Mouse (Mus musculus) gastrocnemius, adult 2 months (tissue): ENCODE data around the gene Ero1l. TPM values are rescaled to one million over a fixed set of nuclear protein-coding genes. Genes with fewer than 3 reads are reported as not detected.

Experiments
- DNase-seq: peaks from one replicate; pipeline ENCODE4 v3.0.0; 2022
- H3K27ac ChIP-seq: fragments of 200-600 bp; 2 replicates; pipeline ENCODE4 v1.8.1; 2022; ENCODE audit warnings: mild to moderate bottlenecking
- H3K4me3 ChIP-seq: fragments of 200-600 bp; 2 replicates; pipeline ENCODE4 v1.8.1; 2022; ENCODE audit warnings: mild to moderate bottlenecking, moderate library complexity
- CTCF ChIP-seq: fragments of 200-600 bp; IDR thresholded peaks from 2 replicates; pipeline ENCODE4 v1.8.1; 2022; ENCODE audit warnings: antibody characterized with exemption, mild to moderate bottlenecking, moderate library complexity
- intact Hi-C: fragments of 180-260 bp; cut with DNase I; formaldehyde crosslinking; loops from one replicate; pipeline ENCODE4 v1.15.1; 2025
- total RNA-seq, 2 experiments: library from RNA; stranded (reverse); gene quantifications; 2 replicates each; pipeline ENCODE4 v1.2.3; 2021

The Ero1l gene
- total RNA-seq, 2 experiments from 2014 or later = 5.2 to 6.9 TPM

- Histone ChIP-seq H3K4me3 (no peak overlapping the region), H3K27ac (no peak overlapping the region)
- intact Hi-C loops = no loop called here
- TF ChIP-seq CTCF = no peak
- no peak for DNase-seq
These were observed 3.1 kb upstream of the Ero1l start for GRCm38 (mm10) chr14:45321622-45322021.

- intact Hi-C loops = no loop called here
- no peak for TF ChIP-seq CTCF
- no peak overlapping the region for H3K27ac ChIP-seq
- DNase-seq = no peak
- no peak overlapping the region for H3K4me3 ChIP-seq
These were observed 2.5 kb upstream of the Ero1l start for GRCm38 (mm10) chr14:45321067-45321466.

- TF ChIP-seq CTCF = no peak
- no peak overlapping the region for H3K4me3 ChIP-seq
- no peak overlapping the region for H3K27ac ChIP-seq
- intact Hi-C loops = no loop called here
- no peak for DNase-seq
These were observed 1.5 kb upstream of the Ero1l start for GRCm38 (mm10) chr14:45320111-45320510.

GRCm38 (mm10) chr14:45319237-45319610 is 653 bp upstream of the Ero1l start:
- Histone ChIP-seq H3K27ac (peak overlapping the region; percentile 91), H3K4me3 (peak overlapping the region; percentile 98)
- intact Hi-C loops = loop anchor here (10.0 kb wide), 1 partner anchor 104 kb away; the partner anchor contains the start of gene Gpr137c
- no peak for DNase-seq
- TF ChIP-seq CTCF = no peak

- peak overlapping the region; percentile 91 for H3K27ac ChIP-seq
- DNase-seq = no peak
- intact Hi-C loops = loop anchor here (10.0 kb wide), 1 partner anchor 103 kb away; the partner anchor contains the start of gene Gpr137c
- TF ChIP-seq CTCF = no peak
- H3K4me3 ChIP-seq = peak overlapping the region; percentile 98
These were observed 605 bp downstream of the Ero1l start for GRCm38 (mm10) chr14:45317921-45318411.

- DNase-seq = no peak
- Histone ChIP-seq H3K27ac (no peak overlapping the region), H3K4me3 (peak overlapping the region; percentile 98)
- no peak for TF ChIP-seq CTCF
- intact Hi-C loops = loop anchor here (10.0 kb wide), 1 partner anchor 102 kb away; the partner anchor contains the start of gene Gpr137c
These were observed 1.6 kb downstream of the Ero1l start for GRCm38 (mm10) chr14:45316927-45317326.

GRCm38 (mm10) chr14:45310101-45310500 is 8.5 kb downstream of the Ero1l start:
- intact Hi-C loops = loop anchor here (10.0 kb wide), 1 partner anchor 95 kb away; the partner anchor contains the start of gene Gpr137c

GRCm38 (mm10) chr14:45309646-45310045 is 8.9 kb downstream of the Ero1l start:
- intact Hi-C loops = loop anchor here (10.0 kb wide), 1 partner anchor 95 kb away; the partner anchor contains the start of gene Gpr137c
- no peak for TF ChIP-seq CTCF
- Histone ChIP-seq H3K27ac (no peak overlapping the region), H3K4me3 (no peak overlapping the region)
- DNase-seq = peak; percentile 28

More at GRCm38 (mm10) chr14:45310101-45310500, 8.5 kb downstream of the Ero1l start:
- DNase-seq = no peak
- Histone ChIP-seq H3K27ac (no peak overlapping the region), H3K4me3 (no peak overlapping the region)
- TF ChIP-seq CTCF = no peak

GRCm38 (mm10) chr14:45307630-45308328 is 10.8 kb downstream of the Ero1l start:
- Histone ChIP-seq H3K27ac (no peak overlapping the region), H3K4me3 (no peak overlapping the region)
- intact Hi-C loops = no loop called here
- DNase-seq = no peak
- no peak for TF ChIP-seq CTCF

GRCm38 (mm10) chr14:45305852-45306251 is 12.7 kb downstream of the Ero1l start:
- no peak overlapping the region for H3K27ac ChIP-seq
- DNase-seq = no peak
- no peak overlapping the region for H3K4me3 ChIP-seq
- intact Hi-C loops = no loop called here
- TF ChIP-seq CTCF = no peak

- no peak; the same call in 1 of the 2 replicates for TF ChIP-seq CTCF
- intact Hi-C loops = no loop called here
- H3K4me3 ChIP-seq = no peak overlapping the region
- no peak overlapping the region for H3K27ac ChIP-seq
- no peak for DNase-seq
These were observed 14.2 kb downstream of the Ero1l start for GRCm38 (mm10) chr14:45304389-45304788.

- intact Hi-C loops = no loop called here
- TF ChIP-seq CTCF = no peak
- H3K27ac ChIP-seq = no peak overlapping the region
- no peak for DNase-seq
- H3K4me3 ChIP-seq = no peak overlapping the region
These were observed 14.6 kb downstream of the Ero1l start for GRCm38 (mm10) chr14:45303939-45304338.

- Histone ChIP-seq H3K27ac (no peak overlapping the region), H3K4me3 (no peak overlapping the region)
- DNase-seq = no peak
- intact Hi-C loops = no loop called here
- no peak for TF ChIP-seq CTCF
These were observed 27.0 kb downstream of the Ero1l start for GRCm38 (mm10) chr14:45291608-45292007.
